In genomic region chrX:134913234-134913936, GRCm38 (mm10) we compare ENCODE assay signal across 9 mouse cellular contexts. TPM values are rescaled to one million over a fixed set of nuclear protein-coding genes. Genes with fewer than 3 reads are reported as not detected.
A peak's percentile ranks its signal among the peaks of the same experiment; 100 is the strongest.
DNase-seq lines count a peak whose midpoint lies in the region; ATAC-seq and TF ChIP-seq lines count a peak whose summit lies in the region.
"Had no signal": no experiment of that assay in that cellular context is flagged by ENCODE, and none has a peak within 500 bp of the region (broad histone marks: within the 10 kb centered on the region; RNA-seq: fewer than 3 reads in every experiment).

No protein-coding gene starts in this region.

- no peaks in the 10 kb centered on the region for H3K4me1 ChIP-seq in lung, embryonic 14.5 days (ENCODE audit: insufficient read depth)
- no peaks in the 10 kb centered on the region for H3K4me1 ChIP-seq in lung, adult 2 months (ENCODE audit: control insufficient read depth, insufficient read depth, low read length)
- peaks cover 2 to 15% of the 10 kb centered on the region in 2 experiments; a peak in 3 of 4 replicates for H3K4me1 ChIP-seq in liver, embryonic 14.5 days (replicated peaks; ENCODE audit: control insufficient read depth in 2 of 2, insufficient read depth in 2 of 2, low read length in 1 of 2)

- peak overlapping the region; percentile 46; the same call in 1 of the 2 replicates for H3K27ac ChIP-seq in lung, embryonic 14.5 days (ENCODE audit: low read depth)
- no peak overlapping the region for H3K27ac ChIP-seq in liver, embryonic 14.5 days
- H3K27ac ChIP-seq: macrophage had no signal

- no peak for TF ChIP-seq POLR2A in lung, adult 2 months (IDR thresholded peaks at IDR 0.05; ENCODE audit: borderline replicate concordance, extremely low read depth, low read depth, low read length)

- no peaks in the 10 kb centered on the region for H3K27me3 ChIP-seq in lung, embryonic 14.5 days (ENCODE audit: insufficient read depth, low read length)
- H3K27me3 ChIP-seq in liver, embryonic 14.5 days (ENCODE audit: control insufficient read depth, insufficient read depth, low read length) = no peaks in the 10 kb centered on the region
- no peaks in the 10 kb centered on the region for H3K27me3 ChIP-seq in splenic B cell, adult 2 months (ENCODE audit: control insufficient read depth, insufficient read depth, low read length, poor library complexity, severe bottlenecking)

- peak; percentile 47; the same call in 1 of the 2 replicates for ATAC-seq in lung, embryonic 14.5 days (ENCODE audit: insufficient read depth)
- ATAC-seq in liver, embryonic 14.5 days (ENCODE audit: insufficient read depth) = no peak

- TF ChIP-seq CTCF in lung, embryonic 14.5 days (IDR thresholded peaks at IDR 0.05; ENCODE audit: low read depth) = peak; percentile 72
- TF ChIP-seq CTCF in lung, adult 2 months (IDR thresholded peaks at IDR 0.05; ENCODE audit: insufficient read depth, low read length) = no peak
- peak; percentile 62 for TF ChIP-seq CTCF in liver, embryonic 14.5 days (IDR thresholded peaks at IDR 0.05; ENCODE audit: low read depth)

- H3K4me3 ChIP-seq in lung, embryonic 14.5 days (ENCODE audit: low read depth, low read length) = no peak overlapping the region
- no peak overlapping the region for H3K4me3 ChIP-seq in lung, adult 2 months (replicated peaks; ENCODE audit: extremely low read depth, low read depth, low read length)
- no peak overlapping the region for H3K4me3 ChIP-seq in liver, embryonic 14.5 days (ENCODE audit: insufficient read depth in 1 of 2, low read depth in 2 of 2, low read length in 2 of 2)

- H3K36me3 ChIP-seq in lung, embryonic 14.5 days (ENCODE audit: insufficient read depth) = no peaks in the 10 kb centered on the region
- no peaks in the 10 kb centered on the region for H3K36me3 ChIP-seq in liver, embryonic 14.5 days (replicated peaks; ENCODE audit: control insufficient read depth, insufficient read depth, low read depth)
- no peaks in the 10 kb centered on the region for H3K36me3 ChIP-seq in splenic B cell, adult 2 months (ENCODE audit: control insufficient read depth, insufficient read depth, low read length, poor library complexity, severe bottlenecking)

- no peak for TF ChIP-seq EP300 in liver, embryonic 14.5 days (IDR thresholded peaks at IDR 0.05; ENCODE audit: low read depth)

- DNase-seq in lung, embryonic 14.5 days = peak; percentile 87
- DNase-seq in lung, adult 2 months = no peak
- peak; percentile 44 for DNase-seq in MN1 (ENCODE audit: low spot score)
- DNase-seq in c-Kit-positive CD71-positive TER-119-negative erythroid progenitor cells, embryonic 14.5 days (ENCODE audit: low read depth) = peak; percentile 48
- peak; percentile 9 to 58 for DNase-seq in heart, postnatal 14 days
- peak; percentile 33 to 40 (median 39) for DNase-seq in liver, embryonic 14.5 days (ENCODE audit: low read depth in 3 of 3, low spot score in 3 of 3)
- DNase-seq in splenic B cell, adult 2 months (ENCODE audit: low read depth, low spot score) = peak; percentile 71

- H3K4me2 ChIP-seq in lung, embryonic 14.5 days = peak overlapping the region; percentile 15; the same call in 1 of the 2 replicates
- H3K4me2 ChIP-seq in liver, embryonic 14.5 days (ENCODE audit: low read depth) = peak overlapping the region; percentile 8; the same call in 1 of the 2 replicates

- no peak overlapping the region for H3K9ac ChIP-seq in lung, embryonic 14.5 days
- H3K9ac ChIP-seq in liver, embryonic 14.5 days (replicated peaks) = no peak overlapping the region

- WGBS in lung, embryonic 14.5 days = 14% methylated on average over 4 of the region's 4 CpGs
- WGBS in lung, adult 2 months = 22% methylated on average over 4 of the region's 4 CpGs
- WGBS in liver, embryonic 14.5 days (ENCODE audit: insufficient replicate concordance) = 8% methylated on average over 4 of the region's 4 CpGs

- intact Hi-C loops in heart, postnatal 14 days (cut with DNase I) = loop anchor here (2.0 to 10.0 kb wide), 3 partner anchors 99 to 186 kb away; no protein-coding TSS in a partner anchor

- H3K9me3 ChIP-seq in lung, embryonic 14.5 days (ENCODE audit: low read depth, low read length) = no peaks in the 10 kb centered on the region
- no peaks in the 10 kb centered on the region for H3K9me3 ChIP-seq in liver, embryonic 14.5 days (ENCODE audit: control insufficient read depth, low read length)

RNA-seq across cellular contexts. Expression of gene Nxf2, which starts 51.2 kb away (rescaled TPM):
- polyA plus RNA-seq in lung, embryonic 14.5 days (2014; fragmentation: Nextera tagmentation; extraction: Ambion mirVana) = 0.67 and 0.85 TPM in 2 replicates
- polyA plus RNA-seq in lung, adult 2 months (2012; rRNA removed) = not detected in 2 replicates
- not detected for total RNA-seq in heart, postnatal 14 days (2021)
- 0.09 and 0.10 TPM in 2 replicates for polyA plus RNA-seq in liver, embryonic 14.5 days (2012; rRNA removed)
- polyA plus RNA-seq in liver, embryonic 14.5 days (2014; fragmentation: Nextera tagmentation; extraction: Ambion mirVana) = 0.14 and 0.33 TPM in 2 replicates
- polyA plus RNA-seq: erythroblast, embryonic 14.5 days had no signal
